Mouse (Mus musculus) heart, embryonic 12.5 days (tissue): ENCODE measurements around the gene Rem2. TPM values are rescaled to one million over a fixed set of nuclear protein-coding genes. Genes with fewer than 3 reads are reported as not detected.

Source experiments
- ATAC-seq: fragments of 200-750 bp; cut with Nextera tagmentation; 2 replicates; pipeline ENCODE4 v1.8.0; 2017; ENCODE audit warnings: moderate TSS enrichment, moderate library complexity; ENCODE audit not compliant: insufficient number of reproducible peaks, low FRiP score
- H3K27ac ChIP-seq: fragments of 300-500 bp; sonication (generic); 2 replicates; pipeline ENCODE4 v1.5.1; 2016; ENCODE audit warnings: mild to moderate bottlenecking, moderate library complexity; ENCODE audit not compliant: poor library complexity, severe bottlenecking
- H3K27me3 ChIP-seq: fragments of 300-500 bp; sonication (generic); replicated peaks from 2 replicates; pipeline ENCODE4 v1.6.1; 2016; ENCODE audit warnings: mild to moderate bottlenecking, moderate library complexity
- H3K36me3 ChIP-seq: fragments of 300-500 bp; sonication (generic); 2 replicates; pipeline ENCODE4 v1.6.1; 2016; ENCODE audit warnings: mild to moderate bottlenecking, moderate library complexity
- H3K4me1 ChIP-seq: fragments of 300-500 bp; sonication (generic); replicated peaks from 2 replicates; pipeline ENCODE4 v1.6.1; 2016; ENCODE audit warnings: mild to moderate bottlenecking
- H3K4me2 ChIP-seq: fragments of 300-500 bp; sonication (generic); 2 replicates; pipeline ENCODE4 v1.6.1; 2016; ENCODE audit warnings: mild to moderate bottlenecking, moderate library complexity
- H3K4me3 ChIP-seq: fragments of 300-500 bp; sonication (generic); 2 replicates; pipeline ENCODE4 v1.5.1; 2016; ENCODE audit warnings: mild to moderate bottlenecking
- H3K9ac ChIP-seq: fragments of 300-500 bp; sonication (generic); 2 replicates; pipeline ENCODE4 v1.6.1; 2016; ENCODE audit warnings: mild to moderate bottlenecking, moderate library complexity
- H3K9me3 ChIP-seq: fragments of 300-500 bp; sonication (generic); replicated peaks from 2 replicates; pipeline ENCODE4 v1.6.1; 2016; ENCODE audit warnings: mild to moderate bottlenecking, moderate library complexity
- whole genome bisulfite sequencing: fragments of 180-500 bp; shearing (Covaris S2); methylation state at CpG from one replicate; pipeline ENCODE4 v1.1.7; 2016; 5-methylcytosine and 5-hydroxymethylcytosine counted together
- polyA plus RNA-seq: library from polyadenylated mRNA; unstranded; fragments of >200 nt; fragmentation: Nextera tagmentation; extraction: Ambion mirVana; gene quantifications from 2 replicates; pipeline ENCODE4 v1.2.1, GENCODE M21; 2016

Rem2 gene
- polyA plus RNA-seq, 1 experiment from 2014 or later, result 1.9 TPM

GRCm38 (mm10) chr14:54494234-54494633 is 18.3 kb downstream of the Rem2 start:
- Histone ChIP-seq H3K36me3 (no peaks in the 10 kb centered on the region), H3K9ac (no peak overlapping the region), H3K4me3 (no peak overlapping the region), H3K27ac (no peak overlapping the region), H3K4me2 (no peak overlapping the region), H3K4me1 (no peaks in the 10 kb centered on the region), H3K9me3 (no peaks in the 10 kb centered on the region), H3K27me3 (no peaks in the 10 kb centered on the region)
- WGBS, result 3% methylated on average over 3 of the region's 3 CpGs
- peak; percentile 42; the same call in 1 of the 2 replicates for ATAC-seq

- H3K27ac ChIP-seq, result no peak overlapping the region
- WGBS, result 77% methylated on average over 14 of the region's 14 CpGs
- H3K4me1 ChIP-seq, result no peaks in the 10 kb centered on the region
- H3K9ac ChIP-seq, result no peak overlapping the region
- H3K4me2 ChIP-seq, result no peak overlapping the region
- H3K9me3 ChIP-seq, result peaks cover 4% of the 10 kb centered on the region; the same call in 1 of the 2 replicates
- H3K36me3 ChIP-seq, result no peaks in the 10 kb centered on the region
- ATAC-seq, result no peak
- no peaks in the 10 kb centered on the region for H3K27me3 ChIP-seq
- no peak overlapping the region for H3K4me3 ChIP-seq
These were observed 20.8 kb downstream of the Rem2 start for GRCm38 (mm10) chr14:54496706-54497105.

- no peaks in the 10 kb centered on the region for H3K27me3 ChIP-seq
- H3K36me3 ChIP-seq, result no peaks in the 10 kb centered on the region
- no peak for ATAC-seq
- no peak overlapping the region for H3K9ac ChIP-seq
- H3K9me3 ChIP-seq, result peaks cover 4% of the 10 kb centered on the region
- WGBS, result 72% methylated on average over 2 of the region's 2 CpGs
- no peak overlapping the region for H3K4me3 ChIP-seq
- no peaks in the 10 kb centered on the region for H3K4me1 ChIP-seq
- H3K4me2 ChIP-seq, result no peak overlapping the region
- no peak overlapping the region for H3K27ac ChIP-seq
These were observed 23.4 kb downstream of the Rem2 start for GRCm38 (mm10) chr14:54499330-54499729.

GRCm38 (mm10) chr14:54501365-54501764 is 25.5 kb downstream of the Rem2 start:
- no peak for ATAC-seq
- H3K4me3 ChIP-seq, result no peak overlapping the region
- H3K27ac ChIP-seq, result no peak overlapping the region
- 42% methylated on average over 2 of the region's 2 CpGs for WGBS
- peaks cover 4% of the 10 kb centered on the region for H3K9me3 ChIP-seq
- no peak overlapping the region for H3K4me2 ChIP-seq
- no peaks in the 10 kb centered on the region for H3K4me1 ChIP-seq
- H3K9ac ChIP-seq, result no peak overlapping the region
- H3K27me3 ChIP-seq, result no peaks in the 10 kb centered on the region
- H3K36me3 ChIP-seq, result peaks cover 7% of the 10 kb centered on the region; the same call in 1 of the 2 replicates

GRCm38 (mm10) chr14:54503092-54503491 is 27.2 kb downstream of the Rem2 start:
- no peak overlapping the region for H3K9ac ChIP-seq
- peaks cover 25% of the 10 kb centered on the region for H3K36me3 ChIP-seq
- no peaks in the 10 kb centered on the region for H3K27me3 ChIP-seq
- 67% methylated on average over 2 of the region's 2 CpGs for WGBS
- H3K27ac ChIP-seq, result no peak overlapping the region
- H3K9me3 ChIP-seq, result peaks cover 4% of the 10 kb centered on the region
- no peak for ATAC-seq
- H3K4me3 ChIP-seq, result no peak overlapping the region
- H3K4me1 ChIP-seq, result no peaks in the 10 kb centered on the region
- no peak overlapping the region for H3K4me2 ChIP-seq

GRCm38 (mm10) chr14:54509774-54510173 is 33.9 kb downstream of the Rem2 start:
- H3K27ac ChIP-seq, result no peak overlapping the region
- peaks cover 91% of the 10 kb centered on the region for H3K36me3 ChIP-seq
- H3K27me3 ChIP-seq, result no peaks in the 10 kb centered on the region
- no peak overlapping the region for H3K4me2 ChIP-seq
- 92% methylated on average over 9 of the region's 9 CpGs for WGBS
- H3K9ac ChIP-seq, result no peak overlapping the region
- no peaks in the 10 kb centered on the region; the same call in 1 of the 2 replicates for H3K9me3 ChIP-seq
- H3K4me1 ChIP-seq, result no peaks in the 10 kb centered on the region
- ATAC-seq, result no peak
- no peak overlapping the region for H3K4me3 ChIP-seq

- peak overlapping the region; percentile 80 for H3K9ac ChIP-seq
- WGBS, result 4% methylated on average over 17 of the region's 17 CpGs
- peak overlapping the region; percentile 77 for H3K4me3 ChIP-seq
- H3K4me1 ChIP-seq, result peaks cover 12% of the 10 kb centered on the region
- no peaks in the 10 kb centered on the region for H3K27me3 ChIP-seq
- H3K36me3 ChIP-seq, result peaks cover 34% of the 10 kb centered on the region
- H3K9me3 ChIP-seq, result no peaks in the 10 kb centered on the region; the same call in 1 of the 2 replicates
- ATAC-seq, result no peak
- peak overlapping the region; percentile 73 for H3K27ac ChIP-seq
- peak overlapping the region; percentile 75 for H3K4me2 ChIP-seq
These were observed 40.9 kb downstream of the Rem2 start for GRCm38 (mm10) chr14:54516710-54517310.

GRCm38 (mm10) chr14:54523600-54523999 is 47.7 kb downstream of the Rem2 start:
- WGBS, result 28% methylated on average over 6 of the region's 6 CpGs
- Histone ChIP-seq H3K9me3 (no peaks in the 10 kb centered on the region), H3K27me3 (no peaks in the 10 kb centered on the region), H3K36me3 (no peaks in the 10 kb centered on the region), H3K4me2 (no peak overlapping the region), H3K4me3 (no peak overlapping the region), H3K27ac (no peak overlapping the region), H3K4me1 (peaks cover 20% of the 10 kb centered on the region), H3K9ac (no peak overlapping the region)
- no peak for ATAC-seq

- H3K27me3 ChIP-seq, result no peaks in the 10 kb centered on the region
- peak; percentile 73 for ATAC-seq
- 1% methylated on average over 18 of the region's 18 CpGs for WGBS
- peak overlapping the region; percentile 48 for H3K4me3 ChIP-seq
- peak overlapping the region; percentile 14; the same call in 1 of the 2 replicates for H3K27ac ChIP-seq
- peak overlapping the region; percentile 70 for H3K9ac ChIP-seq
- peak overlapping the region; percentile 87 for H3K4me2 ChIP-seq
- peaks cover 16% of the 10 kb centered on the region for H3K4me1 ChIP-seq
- H3K36me3 ChIP-seq, result no peaks in the 10 kb centered on the region
- H3K9me3 ChIP-seq, result no peaks in the 10 kb centered on the region
These were observed 51.5 kb downstream of the Rem2 start for GRCm38 (mm10) chr14:54527227-54528006.

GRCm38 (mm10) chr14:54528007-54528393 is 52.1 kb downstream of the Rem2 start:
- H3K4me3 ChIP-seq, result no peak overlapping the region
- no peaks in the 10 kb centered on the region for H3K9me3 ChIP-seq
- no peaks in the 10 kb centered on the region for H3K36me3 ChIP-seq
- WGBS, result 22% methylated on average over 5 of the region's 5 CpGs
- ATAC-seq, result no peak
- no peak overlapping the region for H3K9ac ChIP-seq
- H3K4me1 ChIP-seq, result peaks cover 16% of the 10 kb centered on the region
- peak overlapping the region; percentile 87 for H3K4me2 ChIP-seq
- no peaks in the 10 kb centered on the region for H3K27me3 ChIP-seq
- 0 out of 2 replicates have a peak overlapping the region, but pooled peaks have one; percentile 14 for H3K27ac ChIP-seq

- Histone ChIP-seq H3K4me1 (peaks cover 16% of the 10 kb centered on the region), H3K4me2 (peak overlapping the region; percentile 87), H3K4me3 (no peak overlapping the region), H3K36me3 (no peaks in the 10 kb centered on the region), H3K27me3 (no peaks in the 10 kb centered on the region), H3K27ac (no peak overlapping the region; the same call in 1 of the 2 replicates), H3K9me3 (no peaks in the 10 kb centered on the region), H3K9ac (no peak overlapping the region)
- WGBS, result 9% methylated on average over 17 of the region's 17 CpGs
- peak; percentile 79 for ATAC-seq
These were observed 52.7 kb downstream of the Rem2 start for GRCm38 (mm10) chr14:54528446-54529111.
